Mouse (Mus musculus) kidney, postnatal 25 days (tissue): ENCODE data around the gene Gm436.

Experiments
- DNase-seq, 2 experiments: peaks; one replicate each; pipeline ENCODE4 v3.0.0; 2021; ENCODE audit warnings: mixed read lengths in 2 of 2

The Gm436 gene

DNA sequence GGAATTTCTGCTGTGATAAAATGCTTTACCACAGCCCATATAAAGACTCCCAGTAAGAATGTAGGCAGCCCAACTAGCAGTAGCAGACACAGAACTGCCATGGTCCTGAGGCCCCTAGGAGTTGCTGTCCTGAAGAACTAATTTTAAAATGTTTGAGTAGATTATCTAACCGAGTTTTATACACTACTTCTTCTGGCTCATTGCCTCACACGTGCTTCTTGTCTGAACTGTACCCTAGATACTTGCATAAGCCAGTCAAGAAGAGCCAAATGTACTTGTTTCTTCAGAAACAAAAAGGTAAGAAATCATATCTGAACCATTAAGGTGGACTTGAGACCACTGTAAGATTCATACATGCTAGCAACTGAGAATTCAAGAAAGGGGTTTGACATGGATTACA is at the start of gene Gm436:
Gene Gm436 (minus strand): TSS at position 101 of the 400 bp plus-strand sequence.
- no peak for DNase-seq

DNA sequence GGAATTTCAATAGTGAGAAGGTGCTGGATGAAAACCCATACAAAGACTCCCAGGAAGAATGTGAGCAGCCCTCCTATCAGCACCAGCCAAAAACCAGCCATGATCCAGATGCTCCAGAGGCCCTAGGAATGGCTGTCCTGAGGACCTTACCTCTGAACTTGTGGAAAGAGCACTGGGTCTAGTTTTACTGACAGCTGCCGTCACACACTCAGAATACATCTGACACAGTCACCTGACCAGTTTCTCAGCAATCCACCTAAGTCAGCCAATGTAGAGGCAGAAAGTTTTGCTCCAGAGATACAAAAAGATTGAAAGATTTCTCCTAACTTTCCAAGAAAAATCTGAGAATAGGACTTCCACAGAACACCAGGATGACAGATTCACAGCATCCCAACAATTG is 35.1 kb upstream of the Gm436 start, which contains the start of gene Gm13178:
Gene Gm13178 (minus strand): TSS at position 101 of the 400 bp plus-strand sequence.
- no peak for DNase-seq

DNA sequence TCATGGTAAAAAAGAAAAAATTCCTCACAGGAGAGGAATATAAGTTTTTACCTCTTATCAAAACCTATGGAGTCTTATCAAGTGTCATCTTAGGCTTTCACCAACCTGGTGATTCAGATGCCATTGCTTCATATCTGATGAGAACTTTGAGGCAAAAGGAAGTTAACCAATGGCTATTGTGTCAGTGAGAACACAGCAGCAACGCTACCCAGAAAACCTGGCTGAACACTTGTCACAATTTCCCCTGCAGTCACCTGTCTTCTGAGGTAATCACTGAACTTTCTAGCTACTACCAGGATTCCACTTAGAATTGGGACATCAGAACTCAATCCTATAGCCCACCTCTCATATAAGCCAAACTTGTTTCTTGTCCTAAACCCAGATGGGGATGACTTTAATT is 33.5 kb upstream of the Gm436 start:
- no peak for DNase-seq

GRCm38 (mm10) chr4:144718288-144718687 is 32.1 kb upstream of the Gm436 start:
- DNase-seq = no peak

- no peak for DNase-seq
Observed at GRCm38 (mm10) chr4:144638263-144638662, 47.9 kb downstream of the Gm436 start.
